Mouse (Mus musculus): Measurements from ENCODE around the gene Abcc4.
A peak's percentile ranks its signal among the peaks of the same experiment; 100 is the strongest.

The Abcc4 gene

DNA sequence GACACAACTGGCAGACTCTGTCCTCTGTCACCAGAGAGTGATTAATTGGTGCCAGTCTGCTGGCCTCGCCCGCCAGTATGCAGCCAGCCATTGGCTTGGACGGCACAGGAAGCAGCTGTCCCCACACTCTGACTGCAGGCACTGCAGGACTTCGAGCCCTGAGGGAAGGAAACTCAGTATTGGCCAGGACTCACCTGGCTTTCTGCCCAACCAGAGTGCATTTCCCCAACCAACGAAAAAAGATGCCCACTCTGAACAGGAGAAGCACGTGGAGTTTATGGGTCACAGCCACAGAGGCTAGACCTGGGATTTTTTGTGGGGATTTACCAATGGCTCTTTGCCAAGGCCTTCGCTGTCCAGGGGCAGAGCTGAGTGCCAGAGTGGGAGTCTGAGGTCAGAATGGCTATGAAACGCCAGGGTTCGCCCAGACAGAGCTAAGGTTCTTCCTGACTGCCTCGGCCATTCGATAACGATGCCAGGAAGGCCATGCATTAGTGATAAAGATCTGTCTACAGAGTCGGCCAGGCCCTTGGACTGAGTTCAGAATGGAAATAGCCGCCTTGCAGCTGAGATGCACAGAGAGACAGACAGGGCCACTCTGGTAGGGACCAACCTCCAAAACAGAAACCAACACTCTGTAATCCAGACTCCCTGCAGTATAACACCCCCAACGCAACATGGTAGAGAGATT is 70.4 kb downstream of the Abcc4 start:
- peak; percentile 88 to 92 for DNase-seq

- DNase-seq: no peak
Measured at GRCm38 (mm10) chr14:118629649-118630048, 76.4 kb downstream of the Abcc4 start.

- DNase-seq: no peak
Measured at GRCm38 (mm10) chr14:118621449-118621789, 84.6 kb downstream of the Abcc4 start.

DNA sequence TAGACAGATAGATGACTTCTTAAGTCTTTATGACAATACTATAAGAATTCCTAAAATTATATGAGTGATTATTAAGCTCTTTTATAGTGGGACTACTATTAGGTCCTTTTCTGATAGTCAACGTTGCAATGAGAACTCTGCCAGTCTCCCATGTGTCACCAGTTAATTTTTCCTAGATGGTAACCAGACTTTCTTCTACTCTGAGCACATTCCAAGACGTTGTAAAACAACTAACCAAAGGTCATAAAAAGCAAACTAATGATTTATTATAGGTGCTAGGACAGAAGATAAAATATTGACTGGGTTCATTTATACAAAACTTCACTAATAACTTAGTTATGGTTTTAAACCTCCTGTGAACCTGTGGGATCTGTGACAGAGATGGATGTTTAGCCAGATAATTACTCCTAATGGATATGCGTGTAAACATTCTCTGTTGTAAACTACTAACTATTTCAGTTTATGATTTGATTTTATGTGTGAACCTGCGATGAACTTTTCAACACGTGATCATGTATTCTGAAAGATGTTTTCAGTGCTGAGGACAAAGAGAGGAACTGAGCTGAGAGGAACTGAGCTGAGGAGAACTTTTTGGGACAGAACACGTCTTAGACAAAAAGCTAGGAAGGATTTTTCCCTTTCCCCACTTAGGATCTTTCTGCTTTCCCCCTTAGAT is 85.1 kb downstream of the Abcc4 start:
- DNase-seq: no peak

- peak; percentile 84 to 86 for DNase-seq
Measured at GRCm38 (mm10) chr14:118616698-118617311, 89.2 kb downstream of the Abcc4 start.

GRCm38 (mm10) chr14:118613734-118614133 is 92.3 kb downstream of the Abcc4 start:
- no peak for DNase-seq

DNA sequence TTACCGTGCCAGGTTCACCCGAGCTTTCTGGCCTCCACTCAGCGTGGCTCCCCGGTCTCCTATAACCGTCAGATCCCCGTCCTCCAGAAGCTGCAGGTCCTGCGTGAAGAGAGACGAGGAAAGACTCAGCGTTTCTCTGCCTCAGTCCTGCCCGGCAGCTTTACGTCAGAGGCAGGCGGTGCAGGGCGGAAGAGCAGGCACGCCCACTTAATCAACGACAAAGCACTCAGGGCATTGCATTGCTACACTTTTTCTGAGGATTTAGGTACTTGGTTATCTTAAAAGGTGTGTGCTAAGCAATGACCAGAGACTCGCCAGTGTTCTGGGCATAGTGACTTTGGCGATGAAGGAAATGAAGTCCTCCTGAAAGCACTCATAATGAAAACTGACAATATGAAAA is 94.3 kb downstream of the Abcc4 start:
- no peak for DNase-seq

- no peak for DNase-seq
Measured at GRCm38 (mm10) chr14:118610786-118611185, 95.2 kb downstream of the Abcc4 start.

- no peak for DNase-seq
Measured at GRCm38 (mm10) chr14:118608816-118609465, 97.1 kb downstream of the Abcc4 start.

DNA sequence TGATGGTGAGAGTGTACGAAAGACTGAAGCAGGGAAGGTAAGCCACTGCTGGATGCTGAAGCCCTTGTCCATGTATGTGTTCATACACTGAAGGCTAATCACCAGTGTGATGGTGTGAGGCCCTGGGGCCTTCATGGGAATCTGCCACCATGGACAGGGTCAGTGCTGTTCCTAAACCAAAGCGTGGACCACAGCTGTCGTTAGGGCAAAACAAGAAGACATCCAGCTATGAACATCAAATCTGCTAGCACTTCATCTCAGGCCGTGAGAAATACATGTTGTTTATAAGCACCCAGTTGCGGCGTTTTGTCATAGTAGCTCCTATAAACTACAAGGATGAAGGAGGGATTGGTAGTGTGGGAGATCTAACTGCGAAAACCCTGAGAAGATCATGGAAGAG is 97.7 kb downstream of the Abcc4 start:
- no peak for DNase-seq

- no peak for DNase-seq
Measured at GRCm38 (mm10) chr14:118606476-118606875, 99.5 kb downstream of the Abcc4 start.

DNA sequence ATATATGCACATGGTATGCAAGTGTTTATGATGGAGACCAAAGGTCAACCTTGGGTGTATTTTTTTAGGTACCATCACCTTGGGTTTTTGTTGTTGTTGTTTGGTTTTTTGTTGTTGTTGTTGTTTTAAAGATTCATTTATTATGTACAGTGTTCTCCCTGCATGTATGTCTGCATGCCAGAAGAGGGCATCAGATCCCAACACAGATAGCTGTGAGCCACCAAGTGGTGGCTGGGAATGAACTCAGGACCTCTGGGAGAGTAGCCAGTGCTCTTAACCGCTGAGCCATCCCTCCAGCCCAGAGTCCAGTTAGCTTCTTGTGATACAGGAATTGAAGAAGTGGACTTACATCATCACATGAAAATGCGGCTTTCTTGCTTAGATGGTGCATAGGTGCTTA is 101.1 kb downstream of the Abcc4 start:
- no peak for DNase-seq

- no peak for DNase-seq
Measured at GRCm38 (mm10) chr14:118602031-118602430, 104.0 kb downstream of the Abcc4 start.

DNA sequence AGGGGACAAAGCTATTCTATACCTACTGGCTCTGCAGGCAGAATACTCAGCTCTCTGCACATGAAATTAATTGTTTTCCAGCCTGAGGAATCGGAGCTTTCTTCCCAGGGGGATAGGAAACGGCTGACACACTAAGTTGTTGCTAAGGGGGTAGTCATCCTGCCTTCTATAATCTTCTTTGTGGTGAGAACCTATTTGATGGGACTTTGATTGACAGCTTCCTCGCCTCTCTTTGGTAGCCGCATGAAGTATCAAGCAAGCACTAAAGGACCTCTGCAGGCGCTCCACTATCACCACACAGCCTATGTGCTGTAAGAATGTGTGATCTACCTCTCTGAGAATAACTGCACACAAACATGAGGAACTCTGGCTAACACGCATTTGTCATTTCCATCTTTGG is 105.3 kb downstream of the Abcc4 start:
- DNase-seq: no peak

- no peak for DNase-seq
Measured at GRCm38 (mm10) chr14:118598757-118599156, 107.3 kb downstream of the Abcc4 start.

- DNase-seq: no peak
Measured at GRCm38 (mm10) chr14:118594463-118594862, 111.6 kb downstream of the Abcc4 start.

DNA sequence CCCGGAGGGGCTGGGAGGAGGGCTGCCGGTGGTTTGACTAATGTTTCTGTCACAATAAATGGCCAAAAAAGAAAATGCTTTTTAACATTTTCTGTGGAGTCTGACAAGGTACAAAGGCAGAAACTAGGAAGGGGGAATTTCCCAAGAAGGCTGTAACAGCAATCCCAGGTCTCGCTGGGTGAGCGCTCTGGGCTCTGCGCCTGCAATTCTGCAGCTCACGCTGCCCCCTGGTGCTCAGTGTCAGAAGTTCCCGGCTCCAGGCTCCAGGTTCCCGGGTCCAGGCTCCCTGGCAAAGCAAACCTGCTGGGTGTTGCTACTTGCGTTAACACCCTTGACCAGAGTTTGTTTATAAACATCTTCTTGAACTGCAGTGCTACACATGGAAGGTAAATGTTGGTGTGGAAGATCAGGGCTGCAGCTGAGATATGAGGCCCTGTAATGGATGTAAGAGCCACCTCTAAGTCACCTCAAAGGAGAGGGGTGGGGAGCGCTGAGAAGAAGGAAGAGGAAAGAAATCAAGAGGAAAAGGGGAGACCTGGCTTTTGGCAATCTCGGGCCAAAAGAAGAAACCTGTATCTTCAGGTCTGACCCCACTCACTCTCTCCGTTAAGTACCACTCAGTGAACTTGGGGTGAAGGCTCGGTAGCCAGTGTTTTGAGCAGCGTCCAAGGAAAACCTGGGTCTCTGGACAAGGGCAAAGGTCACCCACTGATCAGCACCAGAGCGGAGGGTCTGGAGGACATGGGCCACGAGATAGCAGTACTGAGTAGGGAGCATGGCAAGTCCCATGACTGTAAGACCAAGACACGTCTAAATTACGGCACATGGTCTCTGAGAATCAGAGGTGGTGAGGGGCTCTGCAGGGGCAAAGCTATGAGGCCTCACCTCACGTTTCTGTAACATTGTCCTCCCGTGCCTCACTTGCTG is 114.3 kb downstream of the Abcc4 start:
- peak; percentile 91 to 93 for DNase-seq

DNA sequence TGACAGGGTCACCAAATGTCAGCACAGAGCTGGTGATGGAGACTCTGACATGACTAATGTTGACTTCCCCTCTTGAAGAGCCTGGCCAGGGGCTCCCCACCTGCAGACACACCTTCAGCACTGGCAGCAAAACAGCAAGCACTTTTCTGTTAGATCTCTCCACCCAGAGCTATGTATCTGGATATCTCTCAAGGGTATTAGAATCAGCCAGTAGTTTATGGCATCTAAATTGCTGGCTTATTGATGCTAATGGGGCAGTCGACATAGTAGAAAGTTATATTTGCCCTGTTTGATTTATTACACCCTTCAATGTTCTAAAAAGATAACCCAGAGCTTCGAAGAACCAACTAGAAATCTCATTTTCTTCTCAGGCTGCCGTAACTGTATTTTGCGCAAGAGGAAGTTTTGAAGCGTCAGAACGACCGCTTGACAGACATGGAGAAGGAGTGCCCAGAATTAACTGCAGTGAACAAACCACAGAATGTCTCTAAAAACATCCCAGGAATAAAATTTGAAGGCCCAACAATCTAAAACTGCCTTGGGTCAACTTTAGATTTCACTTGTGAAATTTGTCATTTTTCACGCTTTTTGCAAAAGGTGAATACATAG is 123.6 kb downstream of the Abcc4 start:
- DNase-seq: no peak

DNA sequence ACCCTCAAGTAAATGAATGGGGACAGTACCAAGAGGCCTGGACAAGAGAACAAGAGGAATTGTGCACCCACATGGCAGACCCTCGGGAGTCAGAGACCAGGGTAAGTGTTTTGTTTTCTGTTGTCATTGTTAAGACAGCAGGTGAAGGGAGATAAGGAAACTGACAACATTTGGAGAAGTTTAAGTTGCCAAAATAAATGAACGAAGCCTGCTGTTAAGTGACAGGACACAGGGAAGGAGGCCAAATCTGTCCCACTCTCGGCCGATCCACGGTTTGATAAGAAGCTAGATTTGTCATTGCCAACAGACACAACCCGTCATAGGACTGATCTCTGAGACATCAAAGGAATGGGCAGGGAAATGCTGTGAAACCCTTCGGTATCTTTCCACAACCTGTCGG is 124.3 kb downstream of the Abcc4 start:
- DNase-seq: no peak

DNA sequence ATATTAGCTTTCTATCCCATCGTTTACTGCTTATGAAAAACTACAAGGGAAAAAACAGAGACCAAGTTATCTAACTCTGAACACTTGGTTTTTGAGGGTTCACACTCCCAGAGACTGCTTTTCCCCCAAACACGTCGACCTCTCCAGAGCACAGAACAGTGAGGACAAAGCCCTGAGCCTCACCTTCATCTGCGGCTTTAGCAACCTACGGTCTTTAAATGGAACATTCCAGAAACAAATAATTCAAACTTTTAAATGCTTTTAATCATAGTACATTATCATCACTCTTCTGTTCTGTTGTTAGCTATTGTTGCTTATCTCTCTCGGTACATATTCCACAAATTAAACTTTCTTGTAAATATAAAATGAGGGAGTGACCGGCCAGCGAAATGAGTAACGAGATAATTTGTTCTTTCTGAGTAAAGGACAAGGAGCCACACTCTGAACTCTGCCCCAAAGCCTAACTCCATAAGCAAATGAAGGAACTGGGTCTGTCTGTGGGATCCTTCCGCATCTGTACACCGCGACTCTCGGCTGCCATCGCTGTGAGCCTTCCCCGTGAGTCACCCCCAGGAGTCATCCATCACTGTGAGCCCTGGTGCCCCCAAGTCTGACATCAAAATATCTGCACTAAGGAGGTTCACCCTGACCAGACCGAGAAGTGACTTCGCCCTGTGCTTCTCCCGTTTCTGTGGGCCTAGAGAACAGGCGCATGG is 126.8 kb downstream of the Abcc4 start:
- no peak for DNase-seq

DNA sequence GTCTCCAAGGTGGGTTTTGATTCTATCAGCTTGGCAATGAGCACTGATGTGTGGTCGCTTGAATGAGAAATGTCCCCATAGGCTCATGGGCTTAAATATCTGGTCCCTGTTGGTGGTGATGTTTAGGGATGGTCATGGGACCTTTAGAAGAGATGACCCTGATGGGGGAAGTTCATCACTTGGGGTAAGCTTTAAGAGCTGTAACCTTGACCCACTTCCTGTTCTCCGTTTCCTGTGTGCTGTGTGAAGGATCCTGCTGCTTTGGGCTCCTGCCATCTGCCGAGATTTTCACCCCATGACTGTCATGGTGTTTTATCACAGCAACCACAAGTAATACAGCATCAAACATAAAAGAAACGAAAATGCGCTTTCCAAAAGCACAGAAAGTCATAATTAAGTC is 128.1 kb downstream of the Abcc4 start:
- no peak for DNase-seq
